Mouse (Mus musculus) spleen, postnatal 14 days (tissue): ENCODE data around the gene Dgcr6.
A peak's percentile ranks its signal among the peaks of the same experiment; 100 is the strongest.

Experiments used
- DNase-seq, 2 experiments: peaks; one replicate each; pipeline ENCODE4 v3.0.0; 2021 to 2022; ENCODE audit warnings: low spot score in 2 of 2

Dgcr6 gene

GRCm38 (mm10) chr16:18068653-18069376 is 16.2 kb downstream of the Dgcr6 start:
- DNase-seq: no peak

- no peak for DNase-seq
Observed at GRCm38 (mm10) chr16:18070798-18071197, 18.1 kb downstream of the Dgcr6 start.

GRCm38 (mm10) chr16:18072089-18072488 is 19.4 kb downstream of the Dgcr6 start:
- no peak for DNase-seq

- no peak for DNase-seq
Observed at GRCm38 (mm10) chr16:18073259-18073962, 20.8 kb downstream of the Dgcr6 start.

GRCm38 (mm10) chr16:18074611-18075010 is 22.0 kb downstream of the Dgcr6 start:
- DNase-seq: no peak

GRCm38 (mm10) chr16:18075201-18075600 is 22.5 kb downstream of the Dgcr6 start:
- DNase-seq: no peak

GRCm38 (mm10) chr16:18078314-18079015 is 25.8 kb downstream of the Dgcr6 start:
- DNase-seq: no peak

GRCm38 (mm10) chr16:18079300-18079699 is 26.6 kb downstream of the Dgcr6 start:
- DNase-seq: no peak

GRCm38 (mm10) chr16:18080171-18080570 is 27.5 kb downstream of the Dgcr6 start:
- no peak for DNase-seq

GRCm38 (mm10) chr16:18081149-18081827 is 28.6 kb downstream of the Dgcr6 start:
- DNase-seq: no peak

- no peak for DNase-seq
Observed at GRCm38 (mm10) chr16:18082291-18082690, 29.6 kb downstream of the Dgcr6 start.

GRCm38 (mm10) chr16:18083231-18083951 is 30.7 kb downstream of the Dgcr6 start:
- no peak for DNase-seq

- DNase-seq: no peak
Observed at GRCm38 (mm10) chr16:18084262-18084661, 31.6 kb downstream of the Dgcr6 start.

- no peak for DNase-seq
Observed at GRCm38 (mm10) chr16:18087101-18087500, 34.4 kb downstream of the Dgcr6 start.

GRCm38 (mm10) chr16:18096348-18096747 is 43.7 kb downstream of the Dgcr6 start:
- DNase-seq: no peak

GRCm38 (mm10) chr16:18102816-18103215 is 50.2 kb downstream of the Dgcr6 start:
- no peak for DNase-seq

- no peak for DNase-seq
Observed at GRCm38 (mm10) chr16:18103366-18103765, 50.7 kb downstream of the Dgcr6 start.

- no peak for DNase-seq
Observed at GRCm38 (mm10) chr16:18103808-18104207, 51.1 kb downstream of the Dgcr6 start.

- DNase-seq: peak in 1 of 2 experiments; percentile 41
Observed at GRCm38 (mm10) chr16:18108221-18108966, 55.7 kb downstream of the Dgcr6 start.

GRCm38 (mm10) chr16:18111042-18111441 is 58.4 kb downstream of the Dgcr6 start:
- no peak for DNase-seq

- no peak for DNase-seq
Observed at GRCm38 (mm10) chr16:18116467-18116866, 63.8 kb downstream of the Dgcr6 start.
